Mouse (Mus musculus) CH12.LX (cell line): ENCODE measurements around the gene Stmn1.

Experiments
- CHD1 ChIP-seq: IDR thresholded peaks from 2 replicates; pipeline ENCODE4 v1.6.1; 2012; ENCODE audit warnings: low read depth, low read length, improper control_type of control experiment, inconsistent platforms
- CTCF ChIP-seq, 2 experiments: IDR thresholded peaks in 1 of 2; conservative IDR thresholded peaks in 1 of 2; 2 replicates each; pipeline ENCODE4 v1.5.1; 2011 to 2012; ENCODE audit warnings: low read depth in 2 of 2, low read length in 2 of 2, improper control_type of control experiment in 1 of 2, inconsistent platforms in 1 of 2, mild to moderate bottlenecking in 1 of 2, moderate library complexity in 1 of 2
- EP300 ChIP-seq: IDR thresholded peaks from 2 replicates; pipeline ENCODE4 v1.6.1; 2011; ENCODE audit warnings: low read length, improper control_type of control experiment
- ETS1 ChIP-seq: conservative IDR thresholded peaks from 2 replicates; pipeline ENCODE4 v1.6.1; 2012; ENCODE audit warnings: low read depth, mild to moderate bottlenecking, inconsistent platforms, low read length, improper control_type of control experiment, moderate library complexity
- MAFK ChIP-seq: IDR thresholded peaks from 2 replicates; pipeline ENCODE4 v1.6.1; 2011; ENCODE audit warnings: low read length, improper control_type of control experiment; ENCODE audit not compliant: insufficient replicate concordance
- MAX ChIP-seq: IDR thresholded peaks from 2 replicates; pipeline ENCODE4 v1.6.1; 2011; ENCODE audit warnings: low read length, improper control_type of control experiment
- MAZ ChIP-seq: IDR thresholded peaks from 2 replicates; pipeline ENCODE4 v1.6.1; 2012; ENCODE audit warnings: low read depth, mild to moderate bottlenecking, inconsistent platforms, low read length, improper control_type of control experiment, moderate library complexity
- NRF1 ChIP-seq: IDR thresholded peaks from 2 replicates; pipeline ENCODE4 v1.6.1; 2014; ENCODE audit warnings: low read depth, mild to moderate bottlenecking, inconsistent platforms, low read length, improper control_type of control experiment, moderate library complexity
- PAX5 ChIP-seq: IDR thresholded peaks from 2 replicates; pipeline ENCODE4 v1.6.1; 2012; ENCODE audit warnings: low read length, inconsistent platforms, mixed read lengths
- POLR2A ChIP-seq: IDR thresholded peaks from 2 replicates; pipeline ENCODE4 v1.6.1; 2011; ENCODE audit warnings: low read depth, mild to moderate bottlenecking, improper control_type of control experiment, low read length
- TBP ChIP-seq: conservative IDR thresholded peaks from 2 replicates; pipeline ENCODE4 v1.6.1; 2011; ENCODE audit warnings: low read depth, low read length, improper control_type of control experiment
- TCF12 ChIP-seq: IDR thresholded peaks from 2 replicates; pipeline ENCODE4 v1.6.1; 2014; ENCODE audit warnings: low read depth, mild to moderate bottlenecking, inconsistent platforms, low read length, improper control_type of control experiment
- USF1 ChIP-seq: IDR thresholded peaks from 2 replicates; pipeline ENCODE4 v1.6.1; 2014; ENCODE audit warnings: low read depth, mild to moderate bottlenecking, inconsistent platforms, low read length, improper control_type of control experiment
- ZKSCAN1 ChIP-seq: IDR thresholded peaks from 2 replicates; pipeline ENCODE4 v1.6.1; 2012; ENCODE audit warnings: low read depth, inconsistent platforms, low read length, improper control_type of control experiment, borderline replicate concordance

DNA sequence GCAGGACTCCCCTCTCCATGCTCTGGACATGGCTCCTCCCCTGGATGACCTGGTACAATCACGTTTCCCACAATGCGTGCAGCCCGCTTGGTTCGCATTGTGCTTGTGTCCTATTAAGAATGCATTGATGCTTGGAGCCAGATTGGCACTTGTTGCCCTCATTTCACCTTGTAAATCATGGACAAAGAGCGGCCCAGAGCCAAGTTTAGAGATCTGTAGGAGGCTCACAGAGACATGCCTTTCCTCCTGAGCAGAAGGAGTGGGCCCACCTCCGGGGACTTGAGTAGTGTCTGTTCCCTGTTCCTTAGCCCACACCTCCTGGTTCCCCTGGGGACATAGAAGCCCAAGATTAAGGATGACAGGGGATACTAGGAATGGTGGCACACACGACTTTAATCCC lies 44.2 kb upstream of the Stmn1 start:
- TF ChIP-seq CTCF (conservative IDR thresholded peaks at IDR 0.05 in 1 of 2, IDR thresholded peaks at IDR 0.05 in 1 of 2; ENCODE audit: low read depth in 2 of 2, low read length in 2 of 2) (no peak), CHD1 (no peak), TBP (no peak), MAX (no peak), TCF12 (no peak), PAX5 (no peak), POLR2A (no peak), ETS1 (no peak), MAFK (no peak), NRF1 (no peak), MAZ (no peak), EP300 (no peak), ZKSCAN1 (no peak), USF1 (no peak)
